Mouse (Mus musculus) heart, adult 2 months (tissue): Measurements from ENCODE around the gene Dpp10.

Source experiments
- CTCF ChIP-seq: fragments of 200-600 bp; IDR thresholded peaks from 2 replicates; pipeline ENCODE4 v1.8.1; 2022; ENCODE audit warnings: antibody characterized with exemption, mild to moderate bottlenecking, moderate library complexity
- POLR2A ChIP-seq: fragments of 200-500 bp; IDR thresholded peaks from 2 replicates; pipeline ENCODE4 v1.6.1; 2011; ENCODE audit warnings: mild to moderate bottlenecking, low read depth, low read length, control low read depth; ENCODE audit not compliant: insufficient read depth

GRCm38 (mm10) chr1:124035306-124035990 lies 9.9 kb downstream of the Dpp10 start:
- TF ChIP-seq CTCF (no peak), POLR2A (no peak)
